Mouse (Mus musculus): ENCODE data around the gene Ddr1. TPM values are rescaled to one million over a fixed set of nuclear protein-coding genes. Genes with fewer than 3 reads are reported as not detected.

Gene Ddr1
- polyA plus RNA-seq, 1 experiment from 2014 or later: 51.9 TPM

DNA sequence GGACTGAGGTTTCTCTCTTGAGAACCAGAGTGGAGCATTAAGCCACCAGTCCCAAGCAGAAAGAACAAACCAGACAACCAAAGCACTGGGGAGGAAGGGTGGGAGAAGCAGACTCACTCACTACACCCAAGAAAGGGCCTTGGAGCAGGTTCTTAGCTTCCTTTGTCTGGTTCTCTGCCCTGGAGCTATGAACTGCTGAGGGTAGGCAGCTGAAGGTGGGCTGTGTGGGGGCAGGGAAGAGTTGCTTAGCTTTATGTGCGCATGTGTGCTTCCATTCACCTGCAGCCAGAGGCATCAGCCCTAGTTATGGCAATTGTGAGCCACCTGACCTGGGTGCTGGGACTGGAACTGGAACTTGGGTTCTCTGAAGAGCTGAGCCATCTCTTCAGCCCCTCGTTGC is 51.3 kb downstream of the Ddr1 start:
- WGBS: 68% methylated on average over 2 of the region's 2 CpGs
- H3K4me3 ChIP-seq: no peak overlapping the region; the same call in 1 of the 2 replicates
- no peak for ATAC-seq (ENCODE audit: borderline replicate concordance, extremely low read depth, low FRiP score, low TSS enrichment)

DNA sequence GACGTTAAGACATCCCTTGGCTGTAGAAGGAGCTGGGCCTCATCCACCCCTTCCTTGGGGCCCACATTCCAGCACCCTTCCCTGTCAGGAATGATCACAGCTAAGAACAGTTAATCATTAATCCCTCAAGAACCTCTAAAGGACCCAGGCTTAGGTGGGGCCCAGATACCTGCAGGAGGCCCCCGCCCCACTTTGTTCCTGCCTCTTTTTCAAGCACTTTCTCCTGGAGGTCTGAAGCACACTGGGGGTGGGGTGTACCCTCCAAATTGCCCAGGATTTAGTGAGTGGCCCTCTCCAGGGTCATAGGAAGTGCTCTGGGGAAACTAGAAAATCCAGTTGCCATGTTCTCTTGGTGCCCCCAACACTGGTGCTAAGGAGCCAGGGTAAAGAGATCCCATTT is 55.0 kb downstream of the Ddr1 start:
- Histone ChIP-seq H3K4me2 (peak overlapping the region; percentile 51), H3K27me3 (no peaks in the 10 kb centered on the region), H3K9ac (no peak overlapping the region; the same call in 1 of the 2 replicates), H3K9me3 (no peaks in the 10 kb centered on the region), H3K27ac (peak overlapping the region; percentile 95), H3K36me3 (no peaks in the 10 kb centered on the region), H3K4me3 (peak overlapping the region; percentile 30), H3K4me1 (peaks cover 25% of the 10 kb centered on the region)
- whole genome bisulfite sequencing: 28% methylated on average over 2 of the region's 2 CpGs
- peak; percentile 92 for ATAC-seq (ENCODE audit: borderline replicate concordance, extremely low read depth, low FRiP score, low TSS enrichment)

More for the DNA sequence above, 51.3 kb downstream of the Ddr1 start:
- Histone ChIP-seq H3K4me2 (peak overlapping the region; percentile 29; the same call in 1 of the 2 replicates), H3K9ac (0 out of 2 replicates have a peak overlapping the region, but pooled peaks have one; percentile 4), H3K27me3 (no peaks in the 10 kb centered on the region), H3K9me3 (no peaks in the 10 kb centered on the region), H3K4me1 (peaks cover 39% of the 10 kb centered on the region), H3K36me3 (peaks cover 34% of the 10 kb centered on the region), H3K27ac (peak overlapping the region; percentile 72)

DNA sequence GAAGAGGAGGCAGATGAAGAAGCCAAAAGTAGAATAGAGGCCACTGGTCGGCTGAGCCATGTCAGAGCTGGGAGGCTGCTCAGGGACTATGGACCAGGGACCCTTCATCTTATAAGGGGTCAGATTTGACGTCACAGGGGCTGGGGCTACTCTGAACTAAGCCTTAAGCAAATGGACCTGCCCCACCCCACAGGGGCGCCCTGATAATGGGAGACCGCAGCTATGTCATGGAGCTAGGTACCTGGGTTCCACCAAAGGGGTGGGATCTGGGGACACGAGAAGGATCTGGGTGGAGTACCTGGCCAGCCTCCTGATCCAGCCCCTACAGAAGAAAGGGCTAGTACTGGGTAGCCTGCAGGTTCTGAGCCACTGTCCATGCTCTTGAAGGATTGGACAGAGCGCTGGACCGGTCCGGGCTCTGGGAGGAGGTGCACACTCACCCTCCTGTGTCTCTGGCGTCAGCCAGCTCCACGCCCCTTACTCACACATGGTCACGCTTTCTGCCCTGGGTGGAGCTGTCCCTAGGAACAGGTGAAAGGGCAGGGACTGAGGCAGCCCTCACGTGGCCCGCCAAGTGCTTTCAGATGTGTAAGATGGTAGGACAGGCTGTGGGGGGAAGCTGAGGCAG is 60.7 kb downstream of the Ddr1 start, which contains the start of gene Mucl3:
Gene Mucl3, minus strand, starts transcription at position 87 of the 628 bp plus-strand sequence.
- no peak within 1 kb of the TSS for H3K27ac ChIP-seq
- H3K9ac ChIP-seq: no peak within 1 kb of the TSS
- no peaks in the 10 kb centered on the region for H3K9me3 ChIP-seq
- H3K4me3 ChIP-seq: no peak within 1 kb of the TSS
- ATAC-seq (ENCODE audit: borderline replicate concordance, extremely low read depth, low FRiP score, low TSS enrichment): no peak
- no peak within 1 kb of the TSS for H3K4me2 ChIP-seq
- peaks cover 15% of the 10 kb centered on the region for H3K4me1 ChIP-seq
- WGBS: 66% methylated on average over 13 of the region's 13 CpGs
- no peaks in the 10 kb centered on the region for H3K27me3 ChIP-seq
- no peaks in the 10 kb centered on the region for H3K36me3 ChIP-seq

DNA sequence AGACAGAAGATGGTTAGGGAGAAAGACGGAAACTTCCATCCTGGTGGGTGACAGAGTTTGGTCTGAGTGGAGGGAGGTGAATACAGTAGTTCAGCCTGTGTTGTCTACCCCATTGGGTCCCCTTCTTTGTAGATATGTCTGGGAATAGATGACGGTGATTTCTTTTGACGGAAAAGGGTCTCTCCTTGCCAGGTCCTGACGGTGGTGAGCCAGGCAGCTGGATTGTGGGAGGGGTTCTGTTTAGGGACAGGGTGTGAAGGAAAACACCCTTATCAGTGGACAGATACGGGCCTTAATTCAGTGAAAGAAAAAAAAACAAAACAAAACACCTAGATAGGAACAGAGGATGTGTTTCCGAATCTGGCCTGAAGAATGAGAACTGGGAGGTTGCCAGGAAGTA is 65.1 kb downstream of the Ddr1 start:
- Histone ChIP-seq H3K27me3 (peaks cover 5% of the 10 kb centered on the region; the same call in 1 of the 2 replicates), H3K9ac (no peak overlapping the region), H3K4me1 (peaks cover 40% of the 10 kb centered on the region), H3K4me3 (peak overlapping the region; percentile 13; the same call in 1 of the 2 replicates), H3K36me3 (no peaks in the 10 kb centered on the region), H3K9me3 (no peaks in the 10 kb centered on the region), H3K4me2 (peak overlapping the region; percentile 49), H3K27ac (peak overlapping the region; percentile 91)
- ATAC-seq (ENCODE audit: borderline replicate concordance, extremely low read depth, low FRiP score, low TSS enrichment): no peak
- 52% methylated on average over 6 of the region's 6 CpGs for WGBS

DNA sequence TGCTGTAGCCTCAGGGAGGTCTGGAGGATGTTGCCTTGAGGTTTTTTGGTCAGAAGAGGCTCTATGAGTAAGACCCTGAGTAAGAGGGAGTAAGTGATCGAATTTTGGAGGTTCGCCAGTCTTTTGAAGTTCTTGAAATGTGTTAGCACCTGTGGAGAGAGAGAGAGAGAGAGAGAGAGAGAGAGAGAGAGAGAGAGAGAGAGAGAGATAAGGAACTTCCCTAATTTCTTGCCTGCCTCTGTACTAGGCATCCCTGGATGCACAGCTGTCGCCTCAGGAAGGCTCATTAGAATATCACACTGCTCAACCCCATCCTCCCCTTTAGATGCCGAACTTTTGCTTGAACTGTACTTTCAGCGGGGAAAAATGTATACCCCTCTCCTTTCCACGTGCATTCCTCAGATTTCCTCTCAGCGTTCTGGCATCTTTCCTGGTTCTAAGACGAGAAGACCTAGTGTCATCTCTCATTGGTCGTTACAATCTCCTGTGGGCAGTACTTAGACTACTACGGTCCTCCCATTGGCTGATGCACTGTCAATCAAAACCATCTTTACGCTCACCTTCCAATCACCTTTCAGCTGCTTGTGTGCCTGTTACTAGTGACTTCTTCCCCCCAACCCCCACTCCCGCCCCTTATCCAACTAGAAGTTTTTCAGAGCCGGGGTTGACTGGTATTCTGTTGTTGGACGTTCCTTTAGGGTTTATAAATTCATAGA is 65.8 kb downstream of the Ddr1 start:
- Histone ChIP-seq H3K36me3 (no peaks in the 10 kb centered on the region), H3K9ac (0 out of 2 replicates have a peak overlapping the region, but pooled peaks have one; percentile 14), H3K4me2 (peak overlapping the region; percentile 49), H3K27me3 (peaks cover 5% of the 10 kb centered on the region; the same call in 1 of the 2 replicates), H3K9me3 (no peaks in the 10 kb centered on the region), H3K27ac (peak overlapping the region; percentile 91), H3K4me1 (peaks cover 43% of the 10 kb centered on the region), H3K4me3 (peak overlapping the region; percentile 13; the same call in 1 of the 2 replicates)
- peak; percentile 90 for ATAC-seq (ENCODE audit: borderline replicate concordance, extremely low read depth, low FRiP score, low TSS enrichment)
- WGBS: 13% methylated on average over 14 of the region's 14 CpGs

DNA sequence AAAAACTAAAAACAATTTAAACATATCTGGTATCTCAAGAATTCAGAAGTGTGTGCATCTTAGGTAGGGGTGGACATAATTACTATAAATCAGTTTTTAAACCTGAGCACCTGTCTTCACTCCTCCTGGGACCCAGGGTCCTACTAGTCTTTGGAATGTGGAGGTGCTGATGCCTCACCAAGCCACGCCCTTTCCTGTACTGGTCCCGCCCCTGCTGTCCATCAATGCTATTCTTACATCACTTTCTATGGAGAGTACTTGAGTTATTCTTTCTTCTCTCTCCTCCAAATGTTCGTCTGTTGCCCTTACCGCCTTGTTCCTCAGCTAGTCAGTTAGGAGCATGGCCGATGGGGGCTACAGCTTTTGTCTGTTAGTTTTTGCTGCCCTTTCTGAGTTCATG is 68.1 kb downstream of the Ddr1 start:
- Histone ChIP-seq H3K4me3 (peak overlapping the region; percentile 44; the same call in 1 of the 2 replicates), H3K27ac (peak overlapping the region; percentile 91), H3K4me1 (peaks cover 43% of the 10 kb centered on the region), H3K27me3 (peaks cover 5% of the 10 kb centered on the region; the same call in 1 of the 2 replicates), H3K9ac (no peak overlapping the region), H3K4me2 (peak overlapping the region; percentile 76), H3K9me3 (no peaks in the 10 kb centered on the region), H3K36me3 (no peaks in the 10 kb centered on the region)
- ATAC-seq (ENCODE audit: borderline replicate concordance, extremely low read depth, low FRiP score, low TSS enrichment): no peak; the same call in 1 of the 2 replicates
- 30% methylated on average over 5 of the region's 5 CpGs for WGBS

DNA sequence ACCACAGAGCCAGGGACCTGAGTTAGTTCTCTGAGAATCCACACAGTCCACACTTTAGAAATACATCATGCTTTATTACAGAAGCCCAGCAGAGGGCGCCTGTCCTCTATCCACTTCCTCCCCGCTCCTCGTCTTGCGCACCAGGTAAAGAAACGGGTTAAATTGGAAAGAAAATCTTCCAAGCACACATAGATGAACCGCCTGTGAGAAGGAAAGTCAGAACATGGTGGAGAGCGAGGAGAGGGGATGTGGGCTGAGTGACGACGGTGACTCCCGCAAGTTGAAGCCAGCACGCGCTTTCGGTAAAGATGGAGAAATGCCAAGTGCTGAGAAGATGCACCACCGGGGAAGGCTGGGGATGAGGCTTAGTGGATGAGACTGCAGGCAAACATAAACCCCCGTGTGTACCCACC is 68.7 kb downstream of the Ddr1 start:
- Histone ChIP-seq H3K36me3 (no peaks in the 10 kb centered on the region), H3K27me3 (peaks cover 5% of the 10 kb centered on the region; the same call in 1 of the 2 replicates), H3K4me1 (peaks cover 43% of the 10 kb centered on the region), H3K27ac (peak overlapping the region; percentile 91), H3K9ac (0 out of 2 replicates have a peak overlapping the region, but pooled peaks have one; percentile 34), H3K4me2 (peak overlapping the region; percentile 76), H3K4me3 (peak overlapping the region; percentile 44), H3K9me3 (no peaks in the 10 kb centered on the region)
- ATAC-seq (ENCODE audit: borderline replicate concordance, extremely low read depth, low FRiP score, low TSS enrichment): no peak; the same call in 1 of the 2 replicates
- WGBS: under 1% methylated on average over 15 of the region's 15 CpGs

DNA sequence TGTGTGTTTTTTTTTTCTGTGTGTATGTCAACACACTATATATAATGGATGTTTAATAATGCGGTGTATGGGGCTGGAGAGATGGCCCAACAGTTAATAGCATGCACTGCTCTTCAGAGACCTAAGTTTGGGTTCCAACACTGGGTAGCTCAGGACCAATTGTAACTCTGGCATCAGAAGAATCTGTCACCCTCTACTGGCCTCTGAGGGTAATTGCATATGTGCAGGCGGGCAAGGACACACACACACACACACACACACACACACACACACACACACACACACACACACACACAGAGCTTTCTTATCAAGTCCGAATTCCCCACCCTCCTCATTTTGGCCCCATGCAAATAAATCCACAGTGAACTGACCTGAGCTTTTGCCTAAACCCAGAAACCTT is 69.2 kb downstream of the Ddr1 start:
- H3K9ac ChIP-seq: no peak overlapping the region
- WGBS: 75% methylated on average over 3 of the region's 3 CpGs
- H3K27ac ChIP-seq: peak overlapping the region; percentile 31; the same call in 1 of the 2 replicates
- H3K9me3 ChIP-seq: no peaks in the 10 kb centered on the region
- no peaks in the 10 kb centered on the region for H3K36me3 ChIP-seq
- peak overlapping the region; percentile 76; the same call in 1 of the 2 replicates for H3K4me2 ChIP-seq
- peaks cover 43% of the 10 kb centered on the region for H3K4me1 ChIP-seq
- peaks cover 5% of the 10 kb centered on the region; the same call in 1 of the 2 replicates for H3K27me3 ChIP-seq
- no peak overlapping the region for H3K4me3 ChIP-seq
- no peak for ATAC-seq (ENCODE audit: borderline replicate concordance, extremely low read depth, low FRiP score, low TSS enrichment)

DNA sequence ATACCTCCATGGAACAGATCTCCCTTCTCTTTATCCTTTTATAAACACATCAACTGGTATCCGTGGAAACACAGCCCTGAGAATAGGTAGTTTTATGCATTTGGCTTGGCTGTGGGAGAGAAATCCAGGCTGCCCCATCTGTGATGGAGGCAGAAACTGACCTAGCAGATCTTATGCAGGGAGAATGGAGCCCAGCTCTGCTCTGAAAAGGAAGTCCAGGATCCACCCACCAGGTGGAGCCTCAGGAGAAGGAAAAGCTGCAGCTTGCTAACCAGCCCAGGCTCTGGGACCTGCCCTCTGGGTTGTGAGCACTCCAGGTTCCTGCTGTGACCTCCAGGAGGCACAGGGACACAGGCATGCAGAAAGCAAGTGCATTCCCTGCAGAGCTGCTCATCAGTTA is 70.4 kb downstream of the Ddr1 start:
- WGBS: 9% methylated on average over 1 of the region's 1 CpGs
- Histone ChIP-seq H3K36me3 (no peaks in the 10 kb centered on the region), H3K9ac (no peak overlapping the region), H3K4me3 (no peak overlapping the region), H3K27me3 (peaks cover 5% of the 10 kb centered on the region; the same call in 1 of the 2 replicates), H3K4me1 (peaks cover 33% of the 10 kb centered on the region), H3K9me3 (no peaks in the 10 kb centered on the region), H3K4me2 (no peak overlapping the region), H3K27ac (peak overlapping the region; percentile 44; the same call in 1 of the 2 replicates)
- no peak for ATAC-seq (ENCODE audit: borderline replicate concordance, extremely low read depth, low FRiP score, low TSS enrichment)

Measured in lung, embryonic 15.5 days (tissue).